Mouse (Mus musculus) C3H10T1/2 (cell line): ENCODE measurements around the gene Cldn34c1. TPM values are rescaled to one million over a fixed set of nuclear protein-coding genes. Genes with fewer than 3 reads are reported as not detected.

Experiments
- polyA plus RNA-seq, 2 experiments: library from polyadenylated mRNA; unstranded; fragments of >200 nt; fragmentation: generic; extraction: Trizol; gene quantifications; one replicate each; pipeline ENCODE4 v1.2.1; 2012; ENCODE audit warnings: missing spikeins in 2 of 2

Cldn34c1 gene
- not detected for polyA plus RNA-seq

GRCm38 (mm10) chrX:123103291-123104260 lies at the start of gene Cldn34c1:
Gene Cldn34c1 (plus strand): TSS chrX:123103495.

GRCm38 (mm10) chrX:123222381-123222780 lies 119.1 kb downstream of the Cldn34c1 start, which contains the start of gene Srsx:
Gene Srsx (minus strand): TSS chrX:123222481.

Other genes with a start within 250 kb of the Cldn34c1 start
- gene Gm17521, start 73.8 kb upstream of the Cldn34c1 start, polyA plus RNA-seq: not detected
- gene Srsx, start 119.0 kb downstream of the Cldn34c1 start, polyA plus RNA-seq: not detected
- not detected for gene Gm17577, start 143.4 kb downstream of the Cldn34c1 start, polyA plus RNA-seq